Mouse (Mus musculus) liver, embryonic 14.5 days (tissue): ENCODE measurements around the gene Apbb2.

Experiments used
- CTCF ChIP-seq: IDR thresholded peaks from 2 replicates; pipeline ENCODE4 v1.5.1; 2016; ENCODE audit warnings: antibody characterized with exemption, low read depth, control low read depth
- EP300 ChIP-seq: IDR thresholded peaks from 2 replicates; pipeline ENCODE4 v1.6.1; 2016; ENCODE audit warnings: antibody characterized with exemption, low read depth

DNA sequence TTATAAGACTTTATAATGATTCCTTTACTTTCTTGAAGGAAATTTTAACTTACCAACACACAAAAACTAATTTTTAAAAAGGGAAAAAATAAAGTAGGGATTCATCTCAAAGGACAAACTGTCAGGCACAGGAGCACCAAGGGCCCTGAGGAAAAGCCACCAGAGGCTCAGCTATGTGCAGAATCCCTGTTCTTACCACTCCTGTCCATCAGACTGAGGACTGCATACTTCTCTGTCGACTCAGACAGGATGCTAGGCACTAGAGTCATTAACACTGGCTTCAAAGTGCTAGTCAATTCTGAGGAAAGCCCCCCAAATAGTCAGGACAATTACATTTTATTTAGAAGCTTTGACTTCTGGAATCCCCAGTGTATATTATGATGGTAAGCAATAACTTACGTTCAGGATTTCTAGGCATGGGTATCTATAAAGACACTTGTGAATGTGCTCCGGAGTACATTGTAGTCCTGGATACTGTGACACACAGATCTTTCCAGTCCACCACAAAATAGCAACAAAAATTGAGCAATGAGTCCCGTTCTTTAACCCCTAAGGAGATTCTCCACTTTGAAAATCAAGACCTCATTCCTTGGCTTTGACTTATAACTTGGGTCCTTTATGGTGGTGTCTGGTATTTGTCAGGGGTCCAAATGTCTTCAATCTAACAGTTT, 150.1 kb downstream of the Apbb2 start:
- TF ChIP-seq CTCF, result no peak
- TF ChIP-seq EP300, result no peak
